In genomic region chr6:134721729-134722269, GRCm38 (mm10) we compare ENCODE assay signal across 25 mouse cellular contexts.
A peak's percentile ranks its signal among the peaks of the same experiment; 100 is the strongest.
DNase-seq lines count a peak whose midpoint lies in the region; ATAC-seq lines count a peak whose summit lies in the region.
"Had no signal": no experiment of that assay in that cellular context is flagged by ENCODE, and none has a peak within 500 bp of the region (broad histone marks: within the 10 kb centered on the region; RNA-seq: fewer than 3 reads in every experiment).

No protein-coding gene starts in this region.

- 74% methylated on average over 6 of the region's 6 CpGs for WGBS in embryonic facial prominence, embryonic 14.5 days
- WGBS in embryonic facial prominence, embryonic 10.5 days, result 95% methylated on average over 6 of the region's 6 CpGs
- 77% methylated on average over 6 of the region's 6 CpGs for WGBS in hindbrain, embryonic 14.5 days
- 95% methylated on average over 6 of the region's 6 CpGs for WGBS in hindbrain, embryonic 12.5 days
- 64% methylated on average over 6 of the region's 6 CpGs for WGBS in lung, embryonic 16.5 days
- WGBS in neural tube, embryonic 15.5 days, result 79% methylated on average over 6 of the region's 6 CpGs

- H3K4me3 ChIP-seq in embryonic facial prominence, embryonic 14.5 days (ENCODE audit: low read depth, low read length), result no peak overlapping the region
- H3K4me3 ChIP-seq in embryonic facial prominence, embryonic 10.5 days, result no peak overlapping the region
- no peak overlapping the region for H3K4me3 ChIP-seq in hindbrain, embryonic 14.5 days (replicated peaks; ENCODE audit: low read length)
- H3K4me3 ChIP-seq in hindbrain, embryonic 12.5 days, result no peak overlapping the region
- H3K4me3 ChIP-seq in lung, embryonic 16.5 days (ENCODE audit: low read length), result no peak overlapping the region
- no peak overlapping the region for H3K4me3 ChIP-seq in neural tube, embryonic 15.5 days (replicated peaks)
- H3K4me3 ChIP-seq: embryonic facial prominence, embryonic 12.5 days; heart, embryonic 12.5 days; kidney, embryonic 15.5 days; limb, embryonic 12.5 days; liver, embryonic 13.5 days; midbrain, embryonic 12.5 days; neural tube, embryonic 12.5 days had no signal

- H3K9me3 ChIP-seq in embryonic facial prominence, embryonic 14.5 days (ENCODE audit: control insufficient read depth, low read length), result no peaks in the 10 kb centered on the region
- H3K9me3 ChIP-seq in embryonic facial prominence, embryonic 10.5 days, result no peaks in the 10 kb centered on the region
- no peaks in the 10 kb centered on the region for H3K9me3 ChIP-seq in hindbrain, embryonic 14.5 days (ENCODE audit: control insufficient read depth, low read length)
- H3K9me3 ChIP-seq in hindbrain, embryonic 12.5 days (replicated peaks), result no peaks in the 10 kb centered on the region
- H3K9me3 ChIP-seq in lung, embryonic 16.5 days (ENCODE audit: control insufficient read depth, low read length), result no peaks in the 10 kb centered on the region
- H3K9me3 ChIP-seq in neural tube, embryonic 15.5 days (replicated peaks), result no peaks in the 10 kb centered on the region
- H3K9me3 ChIP-seq: embryonic facial prominence, embryonic 12.5 days; heart, embryonic 12.5 days; kidney, embryonic 15.5 days; limb, embryonic 12.5 days; liver, embryonic 13.5 days; midbrain, embryonic 12.5 days; neural tube, embryonic 12.5 days had no signal

- H3K4me1 ChIP-seq in embryonic facial prominence, embryonic 14.5 days (ENCODE audit: control insufficient read depth, insufficient read depth, low read length), result no peaks in the 10 kb centered on the region
- no peaks in the 10 kb centered on the region for H3K4me1 ChIP-seq in embryonic facial prominence, embryonic 10.5 days
- H3K4me1 ChIP-seq in hindbrain, embryonic 14.5 days (replicated peaks; ENCODE audit: control insufficient read depth, insufficient read depth, low read length), result no peaks in the 10 kb centered on the region; the same call in 1 of the 2 replicates
- no peaks in the 10 kb centered on the region for H3K4me1 ChIP-seq in hindbrain, embryonic 12.5 days
- no peaks in the 10 kb centered on the region for H3K4me1 ChIP-seq in lung, embryonic 16.5 days (replicated peaks; ENCODE audit: control insufficient read depth, insufficient read depth, low read length)
- H3K4me1 ChIP-seq in neural tube, embryonic 15.5 days, result no peaks in the 10 kb centered on the region
- H3K4me1 ChIP-seq: embryonic facial prominence, embryonic 12.5 days; kidney, embryonic 15.5 days; limb, embryonic 12.5 days; midbrain, embryonic 12.5 days; neural tube, embryonic 12.5 days had no signal

- H3K27me3 ChIP-seq in embryonic facial prominence, embryonic 14.5 days (replicated peaks; ENCODE audit: control insufficient read depth, insufficient read depth, low read length), result no peaks in the 10 kb centered on the region
- no peaks in the 10 kb centered on the region for H3K27me3 ChIP-seq in embryonic facial prominence, embryonic 10.5 days (replicated peaks; ENCODE audit: low read depth, poor library complexity, severe bottlenecking)
- no peaks in the 10 kb centered on the region for H3K27me3 ChIP-seq in hindbrain, embryonic 14.5 days (ENCODE audit: control insufficient read depth, insufficient read depth, low read length)
- H3K27me3 ChIP-seq in hindbrain, embryonic 12.5 days, result no peaks in the 10 kb centered on the region
- no peaks in the 10 kb centered on the region for H3K27me3 ChIP-seq in lung, embryonic 16.5 days (ENCODE audit: control insufficient read depth, insufficient read depth, low read depth, low read length)
- no peaks in the 10 kb centered on the region for H3K27me3 ChIP-seq in neural tube, embryonic 15.5 days (replicated peaks)
- H3K27me3 ChIP-seq: embryonic facial prominence, embryonic 12.5 days; heart, embryonic 12.5 days; kidney, embryonic 15.5 days; limb, embryonic 12.5 days; liver, embryonic 13.5 days; midbrain, embryonic 12.5 days; neural tube, embryonic 12.5 days had no signal

- no peak overlapping the region for H3K27ac ChIP-seq in embryonic facial prominence, embryonic 14.5 days (replicated peaks; ENCODE audit: low read depth, low read length)
- no peak overlapping the region for H3K27ac ChIP-seq in embryonic facial prominence, embryonic 10.5 days (replicated peaks)
- H3K27ac ChIP-seq in hindbrain, embryonic 14.5 days, result no peak overlapping the region
- H3K27ac ChIP-seq in hindbrain, embryonic 12.5 days, result no peak overlapping the region
- no peak overlapping the region for H3K27ac ChIP-seq in lung, embryonic 16.5 days (ENCODE audit: low read length)
- no peak overlapping the region for H3K27ac ChIP-seq in neural tube, embryonic 15.5 days (replicated peaks)
- H3K27ac ChIP-seq: embryonic facial prominence, embryonic 12.5 days; kidney, embryonic 15.5 days; limb, embryonic 12.5 days; liver, embryonic 13.5 days; midbrain, embryonic 12.5 days; neural tube, embryonic 12.5 days had no signal

- peak; percentile 28 for DNase-seq in embryonic facial prominence, embryonic 14.5 days (ENCODE audit: low spot score)
- no peak for DNase-seq in embryonic facial prominence, embryonic 10.5 days (ENCODE audit: low spot score)
- no peak for DNase-seq in hindbrain, embryonic 14.5 days (ENCODE audit: low spot score)
- DNase-seq in lung, postnatal 10 days, result no peak
- no peak for DNase-seq in frontal cortex, postnatal 14 days (ENCODE audit: low spot score in 2 of 2)
- DNase-seq: adrenal gland, adult 8-10 months; cerebellum, adult 18-20 months; cerebellum, postnatal 14 days; heart, postnatal 10 days; kidney, postnatal 36 days; layer of hippocampus, postnatal 36 days; liver, embryonic 13.5 days; lung, postnatal 14 days; right cerebral cortex, adult 18-20 months had no signal

- no peak overlapping the region for H3K9ac ChIP-seq in embryonic facial prominence, embryonic 14.5 days (ENCODE audit: low read depth, low read length)
- no peak overlapping the region for H3K9ac ChIP-seq in hindbrain, embryonic 14.5 days
- no peak overlapping the region for H3K9ac ChIP-seq in hindbrain, embryonic 12.5 days
- no peak overlapping the region for H3K9ac ChIP-seq in lung, embryonic 16.5 days (ENCODE audit: low read length)
- no peak overlapping the region for H3K9ac ChIP-seq in neural tube, embryonic 15.5 days (replicated peaks)
- H3K9ac ChIP-seq: embryonic facial prominence, embryonic 12.5 days; heart, embryonic 12.5 days; kidney, embryonic 15.5 days; limb, embryonic 12.5 days; liver, embryonic 13.5 days; midbrain, embryonic 12.5 days; neural tube, embryonic 12.5 days had no signal

- ATAC-seq in embryonic facial prominence, embryonic 14.5 days (ENCODE audit: low read depth), result no peak
- peak; percentile 24; the same call in 1 of the 2 replicates for ATAC-seq in hindbrain, embryonic 14.5 days (ENCODE audit: low FRiP score)
- no peak for ATAC-seq in hindbrain, embryonic 12.5 days (ENCODE audit: low FRiP score)
- ATAC-seq in lung, embryonic 16.5 days (ENCODE audit: low read depth), result peak; percentile 43; the same call in 1 of the 2 replicates
- peak; percentile 64; the same call in 1 of the 2 replicates for ATAC-seq in neural tube, embryonic 15.5 days (ENCODE audit: low FRiP score)
- ATAC-seq: activated CD4-positive, CD25-positive, alpha-beta regulatory T cell, adult 4 months; intestine, postnatal 0 days had no signal

- H3K36me3 ChIP-seq in embryonic facial prominence, embryonic 14.5 days (ENCODE audit: control insufficient read depth, insufficient read depth, low read length), result peaks cover 55% of the 10 kb centered on the region
- H3K36me3 ChIP-seq in embryonic facial prominence, embryonic 10.5 days (replicated peaks), result peaks cover 87% of the 10 kb centered on the region
- H3K36me3 ChIP-seq in hindbrain, embryonic 14.5 days (replicated peaks; ENCODE audit: control insufficient read depth, insufficient read depth), result peaks cover 17% of the 10 kb centered on the region
- H3K36me3 ChIP-seq in hindbrain, embryonic 12.5 days, result peaks cover 14% of the 10 kb centered on the region
- H3K36me3 ChIP-seq in lung, embryonic 16.5 days (ENCODE audit: control insufficient read depth, insufficient read depth, low read length), result peaks cover 22% of the 10 kb centered on the region
- H3K36me3 ChIP-seq in neural tube, embryonic 15.5 days, result no peaks in the 10 kb centered on the region

- H3K4me2 ChIP-seq in embryonic facial prominence, embryonic 14.5 days (ENCODE audit: low read depth, low read length), result no peak overlapping the region
- H3K4me2 ChIP-seq in hindbrain, embryonic 14.5 days (replicated peaks), result no peak overlapping the region
- H3K4me2 ChIP-seq in hindbrain, embryonic 12.5 days (replicated peaks), result no peak overlapping the region
- no peak overlapping the region for H3K4me2 ChIP-seq in lung, embryonic 16.5 days (ENCODE audit: low read depth, low read length)
- H3K4me2 ChIP-seq in neural tube, embryonic 15.5 days, result no peak overlapping the region
- H3K4me2 ChIP-seq: embryonic facial prominence, embryonic 12.5 days; heart, embryonic 12.5 days; kidney, embryonic 15.5 days; limb, embryonic 12.5 days; liver, embryonic 13.5 days; midbrain, embryonic 12.5 days; neural tube, embryonic 12.5 days had no signal

Comparison
In these comparisons a context has a peak if more than half of its experiments do, and no peak if none do; other contexts are left out.
1. ATAC-seq: peak in hindbrain, embryonic 14.5 days (single experiment), lung, embryonic 16.5 days (single experiment) and neural tube, embryonic 15.5 days (single experiment); none in embryonic facial prominence, embryonic 14.5 days (single experiment) and hindbrain, embryonic 12.5 days (single experiment).